ENCODE assay signal across 23 mouse cellular contexts in genomic region chr2:173535886-173536285, GRCm38 (mm10). TPM values are rescaled to one million over a fixed set of nuclear protein-coding genes. Genes with fewer than 3 reads are reported as not detected.
DNase-seq lines count a peak whose midpoint lies in the region; ATAC-seq and TF ChIP-seq lines count a peak whose summit lies in the region.
"Had no signal": no experiment of that assay in that cellular context is flagged by ENCODE, and none has a peak within 500 bp of the region (broad histone marks: within the 10 kb centered on the region; RNA-seq: fewer than 3 reads in every experiment).

No protein-coding gene starts in this region.

- peaks cover 4% of the 10 kb centered on the region; the same call in 1 of the 2 replicates for H3K4me1 ChIP-seq in intestine, postnatal 0 days (replicated peaks; ENCODE audit: control insufficient read depth, insufficient read depth, low read length)
- H3K4me1 ChIP-seq in stomach, postnatal 0 days (replicated peaks; ENCODE audit: control insufficient read depth, insufficient read depth) = no peaks in the 10 kb centered on the region
- peaks cover 12% of the 10 kb centered on the region for H3K4me1 ChIP-seq in cerebellum, adult 2 months (ENCODE audit: control insufficient read depth, insufficient read depth, low read length)
- H3K4me1 ChIP-seq: liver, embryonic 13.5 days; lung, embryonic 15.5 days; neural tube, embryonic 12.5 days had no signal

- no peaks in the 10 kb centered on the region for H3K27me3 ChIP-seq in intestine, postnatal 0 days (replicated peaks; ENCODE audit: control insufficient read depth, insufficient read depth, low read length)
- no peaks in the 10 kb centered on the region for H3K27me3 ChIP-seq in stomach, postnatal 0 days (ENCODE audit: control insufficient read depth, insufficient read depth, low read length)
- H3K27me3 ChIP-seq in cerebellum, adult 2 months (ENCODE audit: control insufficient read depth, insufficient read depth, low read length) = no peaks in the 10 kb centered on the region
- H3K27me3 ChIP-seq: liver, embryonic 13.5 days; lung, embryonic 15.5 days; neural tube, embryonic 12.5 days had no signal

- no peak for TF ChIP-seq POLR2A in cerebellum, adult 2 months (IDR thresholded peaks at IDR 0.05; ENCODE audit: borderline replicate concordance, insufficient read depth, low read length)

- peak; percentile 57 for ATAC-seq in intestine, postnatal 0 days
- peak; percentile 38; the same call in 1 of the 2 replicates for ATAC-seq in stomach, postnatal 0 days (ENCODE audit: low FRiP score, low TSS enrichment)
- no peak for ATAC-seq in megakaryocyte, adult 5-6 weeks (ENCODE audit: poor library complexity, severe bottlenecking)
- ATAC-seq: forebrain, embryonic 16.5 days; Patski had no signal

- peak; percentile 55 to 61 for DNase-seq in kidney, adult 8-10 months
- DNase-seq in kidney, postnatal 14 days = peak; percentile 52
- DNase-seq in stomach, postnatal 0 days (ENCODE audit: low spot score) = no peak
- no peak for DNase-seq in spleen, postnatal 4 days (ENCODE audit: low spot score in 2 of 2)
- DNase-seq in cerebellum, adult 2 months = no peak
- DNase-seq: adrenal gland, postnatal 10 days; gastrocnemius, postnatal 36 days; layer of hippocampus, postnatal 36 days; liver, embryonic 13.5 days; thymus, adult 18-20 months had no signal

- TF ChIP-seq CTCF in intestine, postnatal 0 days (IDR thresholded peaks at IDR 0.05; ENCODE audit: low read depth) = no peak
- no peak for TF ChIP-seq CTCF in stomach, postnatal 0 days (IDR thresholded peaks at IDR 0.05; ENCODE audit: low read depth)
- TF ChIP-seq CTCF in cerebellum, adult 2 months (IDR thresholded peaks at IDR 0.05; ENCODE audit: borderline replicate concordance, insufficient read depth, low read depth, low read length) = no peak

- peak overlapping the region; percentile 32 for H3K4me2 ChIP-seq in intestine, postnatal 0 days (replicated peaks; ENCODE audit: low read depth)
- no peak overlapping the region for H3K4me2 ChIP-seq in stomach, postnatal 0 days (replicated peaks; ENCODE audit: low read depth)
- H3K4me2 ChIP-seq: liver, embryonic 13.5 days; lung, embryonic 15.5 days; midbrain, embryonic 12.5 days; neural tube, embryonic 12.5 days had no signal

- no peaks in the 10 kb centered on the region for H3K9me3 ChIP-seq in intestine, postnatal 0 days (ENCODE audit: control insufficient read depth)
- H3K9me3 ChIP-seq in stomach, postnatal 0 days (ENCODE audit: control insufficient read depth, low read length) = no peaks in the 10 kb centered on the region
- H3K9me3 ChIP-seq: liver, embryonic 13.5 days; lung, embryonic 15.5 days; midbrain, embryonic 12.5 days; neural tube, embryonic 12.5 days had no signal

- H3K9ac ChIP-seq in intestine, postnatal 0 days (ENCODE audit: low read depth, low read length) = no peak overlapping the region
- H3K9ac ChIP-seq in stomach, postnatal 0 days (ENCODE audit: low read length) = no peak overlapping the region
- H3K9ac ChIP-seq: liver, embryonic 13.5 days; lung, embryonic 15.5 days; midbrain, embryonic 12.5 days; neural tube, embryonic 12.5 days had no signal

- no peak for TF ChIP-seq EP300 in stomach, postnatal 0 days (optimal IDR thresholded peaks at IDR 0.05)

- H3K27ac ChIP-seq in intestine, postnatal 0 days (ENCODE audit: low read depth, low read length) = peak overlapping the region; percentile 76; the same call in 1 of the 2 replicates
- no peak overlapping the region for H3K27ac ChIP-seq in stomach, postnatal 0 days (replicated peaks)
- H3K27ac ChIP-seq in cerebellum, adult 2 months (ENCODE audit: insufficient read depth, low read length) = no peak overlapping the region
- H3K27ac ChIP-seq: layer of hippocampus, adult 2 months; liver, embryonic 13.5 days; lung, embryonic 15.5 days; macrophage; midbrain, embryonic 12.5 days; neural tube, embryonic 12.5 days had no signal

- H3K36me3 ChIP-seq in intestine, postnatal 0 days (ENCODE audit: control insufficient read depth, insufficient read depth) = no peaks in the 10 kb centered on the region
- no peaks in the 10 kb centered on the region for H3K36me3 ChIP-seq in stomach, postnatal 0 days (ENCODE audit: control insufficient read depth, insufficient read depth, low read length)
- H3K36me3 ChIP-seq: liver, embryonic 13.5 days; lung, embryonic 15.5 days; midbrain, embryonic 12.5 days; neural tube, embryonic 12.5 days had no signal

- H3K4me3 ChIP-seq in intestine, postnatal 0 days (ENCODE audit: low read depth, low read length) = no peak overlapping the region
- no peak overlapping the region for H3K4me3 ChIP-seq in stomach, postnatal 0 days (ENCODE audit: low read depth, low read length)
- H3K4me3 ChIP-seq in cerebellum, adult 2 months (replicated peaks; ENCODE audit: insufficient read depth, low read depth, low read length) = no peak overlapping the region
- H3K4me3 ChIP-seq: layer of hippocampus, adult 2 months; liver, embryonic 13.5 days; lung, embryonic 15.5 days; midbrain, embryonic 12.5 days; neural tube, embryonic 12.5 days had no signal

- WGBS in intestine, postnatal 0 days = 46% methylated on average over 9 of the region's 9 CpGs
- 69% methylated on average over 9 of the region's 9 CpGs for WGBS in stomach, postnatal 0 days
- WGBS in cerebellum, adult 2 months = 66% methylated on average over 9 of the region's 9 CpGs

RNA-seq across cellular contexts. Expression of gene 1700021F07Rik, which starts 13.5 kb away (rescaled TPM):
- polyA plus RNA-seq in intestine, postnatal 0 days (2015; fragmentation: Nextera tagmentation; extraction: Ambion mirVana) = not detected in 2 replicates
- polyA plus RNA-seq in stomach, postnatal 0 days (2015; fragmentation: Nextera tagmentation; extraction: Ambion mirVana) = not detected in 2 replicates
- total RNA-seq in megakaryocyte, adult 5-6 weeks (2015) = 0.40 TPM in 1 of 2 replicates, not detected in the other
- not detected in 2 replicates for total RNA-seq in megakaryocyte, adult 5-6 weeks (2017)
- not detected in 2 replicates for polyA plus RNA-seq in cerebellum, adult 2 months (2012; rRNA removed)
- total RNA-seq: adrenal gland, postnatal 10 days; gastrocnemius, postnatal 36 days; hematopoietic stem cell, adult 5-6 weeks; layer of hippocampus, adult 2 months; layer of hippocampus, postnatal 36 days; left cerebral cortex, postnatal 4 days had no signal
- polyA plus RNA-seq: embryonic facial prominence, embryonic 14.5 days; forebrain, embryonic 16.5 days; heart, embryonic 16.5 days; liver, embryonic 13.5 days; lung, embryonic 15.5 days; macrophage; midbrain, embryonic 12.5 days; neural tube, embryonic 12.5 days; Patski had no signal

RNA-seq across cellular contexts. Expression of gene Ankrd60, which starts 42.3 kb away (rescaled TPM):
- polyA plus RNA-seq in intestine, postnatal 0 days (2015; fragmentation: Nextera tagmentation; extraction: Ambion mirVana) = not detected in 2 replicates
- not detected in 2 replicates for polyA plus RNA-seq in stomach, postnatal 0 days (2015; fragmentation: Nextera tagmentation; extraction: Ambion mirVana)
- not detected in 2 replicates for total RNA-seq in megakaryocyte, adult 5-6 weeks (2015)
- total RNA-seq in megakaryocyte, adult 5-6 weeks (2017) = not detected in 2 replicates
- polyA plus RNA-seq in cerebellum, adult 2 months (2012; rRNA removed) = not detected in 2 replicates
- total RNA-seq: adrenal gland, postnatal 10 days; gastrocnemius, postnatal 36 days; hematopoietic stem cell, adult 5-6 weeks; layer of hippocampus, adult 2 months; layer of hippocampus, postnatal 36 days; left cerebral cortex, postnatal 4 days had no signal
- polyA plus RNA-seq: embryonic facial prominence, embryonic 14.5 days; forebrain, embryonic 16.5 days; heart, embryonic 16.5 days; liver, embryonic 13.5 days; lung, embryonic 15.5 days; macrophage; midbrain, embryonic 12.5 days; neural tube, embryonic 12.5 days; Patski had no signal

Comparison
In these comparisons a context has a peak if more than half of its experiments do, and no peak if none do; other contexts are left out.
1. DNase-seq: peak in kidney, adult 8-10 months (2 of 2) and kidney, postnatal 14 days (single experiment); none in stomach, postnatal 0 days (single experiment), spleen, postnatal 4 days (0 of 2) and cerebellum, adult 2 months (0 of 2).